Mouse (Mus musculus) fat pad, adult 2 months (tissue): ENCODE data around the gene Tekt3.
A peak's percentile ranks its signal among the peaks of the same experiment; 100 is the strongest.

Experiments
- DNase-seq: peaks from one replicate; pipeline ENCODE4 v3.0.0-alpha.2; 2011; ENCODE audit warnings: low read depth, low spot score; ENCODE audit errors: extremely low read depth

The Tekt3 gene

GRCm38 (mm10) chr11:63122776-63123350 lies 61.4 kb downstream of the Tekt3 start:
- no peak for DNase-seq

DNA sequence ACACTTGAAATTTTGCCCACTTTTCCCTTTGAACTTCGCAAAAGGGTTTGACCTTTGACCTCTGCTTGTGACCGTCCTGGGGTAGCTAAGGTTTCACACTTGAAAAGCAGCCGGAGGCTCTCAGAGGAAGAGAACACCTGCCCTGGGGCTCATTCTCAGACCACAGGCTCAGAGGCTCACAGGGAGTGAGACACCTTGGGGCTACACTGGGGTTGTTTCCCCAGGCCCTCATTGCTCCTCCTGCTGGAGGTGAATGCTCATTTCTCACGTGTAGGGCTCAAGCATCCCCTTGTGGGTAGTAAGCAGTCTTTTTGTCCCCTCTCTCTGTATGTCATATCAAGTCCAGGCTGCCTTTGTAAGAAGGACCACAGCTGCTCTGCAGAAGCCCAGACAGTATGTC lies 62.9 kb downstream of the Tekt3 start:
- no peak for DNase-seq

DNA sequence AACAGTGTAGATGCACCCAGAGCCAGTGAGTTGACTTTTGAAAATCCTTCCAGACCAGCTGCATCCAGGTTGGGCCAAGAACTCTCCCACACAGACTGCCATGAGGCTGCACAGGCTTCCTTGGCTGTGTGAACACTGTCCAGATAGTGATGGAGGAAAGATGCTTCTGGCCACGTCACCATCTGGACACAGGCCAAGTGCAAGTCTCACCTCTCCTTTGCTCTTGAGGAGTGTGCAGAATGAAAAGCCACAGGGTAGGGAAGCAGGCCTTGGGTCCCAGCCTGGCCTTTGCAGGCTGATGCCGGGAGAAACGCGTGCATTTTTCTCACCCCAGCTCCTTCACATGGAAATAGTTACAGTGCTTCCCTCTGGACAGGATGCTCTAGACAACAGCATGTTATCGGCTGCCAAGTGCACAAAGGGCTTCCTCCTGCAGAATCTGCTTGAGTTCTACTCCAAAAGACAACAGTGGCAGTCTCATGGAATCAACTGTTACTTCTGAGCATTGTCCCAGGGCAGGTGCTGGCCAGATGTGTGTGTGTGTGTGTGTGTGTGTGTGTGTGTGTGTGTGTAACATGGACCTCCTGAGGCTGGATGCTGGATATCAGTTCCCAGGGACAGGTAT lies 64.5 kb downstream of the Tekt3 start:
- no peak for DNase-seq

DNA sequence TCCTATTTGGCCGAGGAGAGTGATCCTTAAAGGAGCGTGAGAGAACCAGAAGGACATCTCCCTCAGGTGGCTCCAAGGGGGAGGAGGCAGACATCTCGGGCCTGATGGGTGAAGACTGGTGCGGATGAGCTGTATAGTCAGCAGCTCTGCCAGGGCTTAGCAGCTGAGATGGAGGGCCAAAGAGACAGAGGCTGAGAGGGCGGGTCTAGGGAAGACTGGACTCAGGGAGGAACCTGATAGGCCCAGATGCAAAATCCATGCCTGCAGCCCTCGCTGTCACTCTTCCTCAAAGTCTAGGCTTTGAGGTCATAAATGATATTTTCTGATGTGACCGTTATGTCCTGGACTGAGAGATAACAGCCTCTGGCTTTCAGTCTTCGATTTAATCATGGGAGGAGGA lies 65.5 kb downstream of the Tekt3 start:
- no peak for DNase-seq

DNA sequence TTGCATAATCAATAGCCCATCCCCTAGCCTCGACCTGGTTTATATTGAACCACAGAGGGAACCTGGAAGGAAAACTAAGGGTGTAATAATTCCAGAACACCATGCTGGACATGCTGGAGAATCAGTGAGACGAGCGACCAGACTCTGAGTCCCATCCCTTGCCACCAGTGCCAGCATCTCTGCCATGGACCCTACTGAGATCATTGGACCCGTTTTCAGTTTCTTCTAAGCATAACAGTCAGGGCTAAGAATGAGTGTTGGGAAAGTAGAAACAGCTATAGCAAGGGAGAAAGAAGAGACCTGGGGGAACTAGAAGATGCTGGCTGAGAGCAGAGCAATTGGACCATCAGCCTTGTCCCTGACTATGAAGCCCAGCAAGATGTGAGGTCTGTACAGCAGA lies 66.1 kb downstream of the Tekt3 start:
- DNase-seq = no peak

- no peak for DNase-seq
These were observed 67.3 kb downstream of the Tekt3 start, which contains the start of gene Pmp22 for GRCm38 (mm10) chr11:63128784-63129183. TSS of gene Pmp22 (plus strand) at chr11:63128982.

- DNase-seq = no peak
These were observed 67.9 kb downstream of the Tekt3 start for GRCm38 (mm10) chr11:63129375-63129774.

DNA sequence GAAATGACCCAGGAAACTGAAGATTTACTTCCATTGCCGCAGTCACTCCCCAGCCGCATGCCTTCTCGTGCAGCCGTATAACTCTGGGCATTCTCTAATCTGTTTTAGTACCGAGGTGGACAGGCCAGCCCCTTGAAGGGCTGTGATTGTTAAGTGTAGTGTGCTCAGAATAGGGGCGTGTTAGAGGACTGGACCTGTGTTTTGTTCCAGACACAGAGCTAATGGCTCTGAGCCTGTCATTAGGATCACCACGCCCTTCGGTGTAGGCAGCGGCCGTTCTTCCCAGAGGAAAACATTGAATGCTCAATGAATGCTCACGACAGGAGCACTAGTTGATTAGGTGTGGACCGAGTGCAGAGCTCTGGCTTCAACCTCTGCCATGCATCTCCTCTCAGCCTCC lies 68.4 kb downstream of the Tekt3 start:
- DNase-seq = no peak

DNA sequence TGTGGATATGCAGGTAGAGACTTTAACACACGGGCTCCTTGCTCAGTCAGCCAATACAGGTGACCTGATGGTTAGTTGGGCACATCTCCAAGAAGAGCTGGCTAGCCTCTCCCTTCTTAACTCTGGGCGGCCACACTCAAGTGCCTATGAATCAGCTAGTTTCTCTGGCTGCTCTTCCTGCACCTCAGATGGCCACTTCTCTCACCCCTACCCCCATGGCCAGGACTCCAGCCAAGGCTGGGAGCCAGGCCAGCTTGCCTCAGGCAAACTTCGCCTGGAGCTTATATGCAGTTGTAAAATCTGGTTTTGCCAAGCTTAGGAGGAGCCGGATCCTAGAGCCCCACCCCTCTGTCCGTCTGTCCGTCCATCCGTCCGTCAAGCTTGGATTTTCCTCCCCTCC lies 69.0 kb downstream of the Tekt3 start:
- DNase-seq = no peak

- DNase-seq = no peak
These were observed 69.7 kb downstream of the Tekt3 start for GRCm38 (mm10) chr11:63131001-63131692.

GRCm38 (mm10) chr11:63131693-63132040 lies 70.2 kb downstream of the Tekt3 start:
- no peak for DNase-seq

GRCm38 (mm10) chr11:63132151-63132500 lies 70.7 kb downstream of the Tekt3 start:
- no peak for DNase-seq

DNA sequence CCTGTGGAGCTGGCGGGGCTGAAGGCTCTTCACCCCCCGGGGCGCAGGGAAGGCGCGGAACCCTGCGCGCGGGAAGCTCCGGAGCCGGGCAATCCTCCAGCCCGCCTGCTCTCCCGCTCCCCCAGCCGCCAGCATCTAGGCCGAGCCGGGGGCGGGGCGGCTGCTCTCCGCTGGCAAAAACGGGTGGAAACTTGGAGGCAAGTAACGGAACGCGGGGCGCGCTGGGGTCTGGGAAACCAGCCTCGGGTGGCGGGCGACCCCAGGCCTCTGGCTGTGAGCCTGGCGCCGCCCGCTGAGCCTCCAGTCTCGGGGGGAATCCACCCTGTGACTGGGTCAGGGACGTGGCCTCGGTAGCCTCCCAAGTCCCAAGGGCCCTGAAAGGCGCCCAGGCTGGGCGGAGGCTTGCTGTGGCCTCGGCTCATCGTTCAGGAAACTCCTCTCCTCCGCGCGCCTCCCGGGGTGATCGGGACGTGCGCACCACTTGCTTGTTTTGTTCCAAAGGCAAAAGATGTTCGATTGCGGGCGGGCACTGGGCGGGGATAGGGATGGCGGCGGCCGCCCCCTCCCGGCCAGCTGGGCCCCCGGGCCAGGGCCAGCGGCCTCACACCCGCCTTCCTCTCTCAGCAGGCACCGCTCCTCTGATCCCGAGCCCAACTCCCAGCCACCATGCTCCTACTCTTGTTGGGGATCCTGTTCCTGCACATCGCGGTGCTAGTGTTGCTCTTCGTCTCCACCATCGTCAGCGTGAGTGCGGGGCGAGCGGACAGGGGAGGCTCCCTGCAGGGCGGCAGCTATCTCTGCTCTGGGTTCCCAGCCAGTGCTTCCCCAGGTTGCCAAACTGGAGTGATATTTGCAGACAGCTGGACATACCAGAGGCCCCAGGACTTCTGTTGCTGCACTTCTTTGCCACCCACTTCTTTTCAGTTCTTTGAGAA lies 71.3 kb downstream of the Tekt3 start:
- DNase-seq = no peak

GRCm38 (mm10) chr11:63134021-63134420 lies 72.6 kb downstream of the Tekt3 start:
- no peak for DNase-seq

- no peak for DNase-seq
These were observed 73.5 kb downstream of the Tekt3 start for GRCm38 (mm10) chr11:63134742-63135482.

DNA sequence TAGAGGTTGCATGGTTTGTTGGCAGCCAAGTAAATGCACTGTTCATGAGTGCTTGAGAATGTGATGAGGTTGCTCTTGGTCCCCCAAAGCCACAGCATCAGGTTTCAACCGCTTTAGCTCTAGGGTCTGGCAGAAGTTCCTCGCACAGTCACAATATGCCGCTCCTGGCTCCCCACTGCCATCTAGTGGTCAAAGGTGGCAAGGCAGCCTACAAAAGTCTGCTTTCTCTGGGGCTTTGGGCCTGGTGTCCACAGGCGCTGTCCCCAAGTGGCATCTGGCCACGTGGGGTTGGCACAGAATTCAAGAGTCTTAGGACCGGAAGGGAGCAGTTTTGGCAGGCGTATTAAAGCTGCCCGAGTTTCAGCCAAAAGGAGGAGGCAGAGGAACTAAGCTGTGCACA lies 74.2 kb downstream of the Tekt3 start:
- DNase-seq = no peak

GRCm38 (mm10) chr11:63136205-63136604 lies 74.8 kb downstream of the Tekt3 start:
- peak; percentile 85 for DNase-seq

DNA sequence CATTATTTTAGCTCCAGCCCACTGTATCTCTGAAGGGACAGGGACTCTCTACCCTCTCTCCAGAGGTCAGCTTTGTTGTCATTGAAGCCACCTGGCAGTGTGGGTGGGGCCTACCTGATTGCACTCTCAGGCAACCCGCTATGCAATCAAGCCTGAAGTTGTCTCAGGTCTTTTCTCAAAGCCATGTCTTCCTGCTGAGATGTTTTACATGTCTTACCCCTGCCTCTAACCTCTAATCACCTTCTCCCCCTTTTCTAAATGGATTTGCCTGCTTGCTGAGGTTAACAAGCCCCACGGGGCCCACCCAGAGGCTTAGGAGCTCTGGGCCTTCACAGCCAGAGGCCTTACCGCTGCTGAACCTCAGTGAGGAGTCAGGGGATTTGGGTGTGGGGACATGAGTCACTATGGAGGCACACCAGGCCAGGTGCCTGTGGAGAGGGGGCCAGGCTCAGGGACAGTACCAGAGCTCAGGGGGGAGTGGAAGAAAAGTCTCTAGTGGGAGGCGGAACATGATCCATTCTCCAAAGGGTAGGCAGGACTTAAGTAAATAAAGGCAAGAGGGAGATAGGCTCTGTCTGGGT lies 75.5 kb downstream of the Tekt3 start:
- DNase-seq = no peak

DNA sequence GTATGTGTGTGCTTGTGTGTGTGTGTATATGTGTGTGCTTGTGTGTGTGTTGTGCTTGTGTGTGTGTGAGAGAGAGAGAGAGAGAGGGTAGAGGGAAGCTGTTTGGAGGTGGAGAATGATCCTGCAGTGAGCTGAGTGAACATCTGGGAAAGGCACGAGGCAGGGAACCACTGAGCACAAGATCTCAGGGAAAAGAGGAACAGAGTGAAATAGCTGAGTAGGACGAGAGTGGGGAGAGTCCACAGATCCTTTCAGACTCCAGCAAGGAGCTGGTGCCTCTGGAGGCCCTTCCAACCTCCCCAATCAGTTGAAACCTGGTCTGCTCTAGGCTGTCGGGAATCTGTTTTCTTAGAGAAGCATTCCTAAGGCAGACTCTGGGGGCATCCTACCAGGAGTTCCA lies 77.3 kb downstream of the Tekt3 start:
- DNase-seq = no peak

DNA sequence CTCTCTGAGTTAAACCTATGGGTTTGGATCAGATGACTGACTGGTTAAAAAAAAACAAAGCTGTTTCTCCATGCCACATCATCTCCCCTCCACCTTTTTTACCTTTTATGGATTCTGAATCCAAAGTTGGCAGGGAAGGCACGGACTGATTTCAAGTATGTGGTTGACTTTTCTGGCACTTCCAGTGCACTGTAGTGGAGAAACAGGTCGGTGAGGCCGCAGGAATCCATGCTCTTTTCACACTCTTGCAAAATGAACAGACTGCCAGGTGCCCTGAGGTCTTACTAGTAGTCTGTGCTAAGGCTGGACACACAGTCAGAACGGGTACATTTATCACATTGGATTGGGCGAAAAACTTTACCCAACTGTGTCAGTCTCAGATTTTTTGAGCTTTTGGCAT lies 80.9 kb downstream of the Tekt3 start:
- peak; percentile 47 for DNase-seq

DNA sequence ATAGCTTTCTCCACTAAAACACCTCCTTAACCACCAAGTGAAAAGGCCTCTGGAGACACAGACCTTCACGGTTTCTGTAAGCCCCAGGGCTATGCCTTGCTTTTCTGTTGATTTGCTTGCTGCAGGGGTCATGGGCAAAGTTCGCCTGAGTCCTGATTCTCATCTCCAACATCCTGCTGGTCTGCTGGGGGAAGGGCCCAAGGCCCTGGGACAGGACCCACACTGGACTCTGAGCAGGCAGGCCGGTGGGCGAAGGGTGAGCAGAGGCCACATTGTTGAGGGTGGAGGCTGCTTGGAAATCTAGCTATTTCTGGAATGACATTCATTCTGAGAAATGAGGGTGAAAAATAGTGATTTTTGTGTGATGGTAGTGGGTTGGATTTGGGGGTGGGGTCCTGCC lies 81.4 kb downstream of the Tekt3 start:
- no peak for DNase-seq
